Mouse (Mus musculus) induced T-regulatory cell, adult 2 months (primary cell): ENCODE measurements around the gene Spib.

Experiments
- DNase-seq: peaks from one replicate; pipeline ENCODE4 v3.0.0-alpha.2; 2012; ENCODE audit warnings: low read depth

Spib gene

GRCm38 (mm10) chr7:44486927-44487575, 44.8 kb downstream of the Spib start:
- no peak for DNase-seq

- no peak for DNase-seq
These were observed 46.2 kb downstream of the Spib start for GRCm38 (mm10) chr7:44485572-44486195.

GRCm38 (mm10) chr7:44484841-44485571, 46.9 kb downstream of the Spib start:
- peak; percentile 90 for DNase-seq

- DNase-seq, result no peak
These were observed 47.8 kb downstream of the Spib start for GRCm38 (mm10) chr7:44484109-44484508.

- DNase-seq, result no peak
These were observed 48.9 kb downstream of the Spib start for GRCm38 (mm10) chr7:44482836-44483435.
